Mouse (Mus musculus) neural tube, embryonic 11.5 days (tissue): ENCODE measurements around the gene Olfr619. TPM values are rescaled to one million over a fixed set of nuclear protein-coding genes. Genes with fewer than 3 reads are reported as not detected.

Experiments used
- ATAC-seq: fragments of 200-750 bp; cut with Nextera tagmentation; 2 replicates; pipeline ENCODE4 v1.8.0; 2017; ENCODE audit warnings: moderate number of reproducible peaks, mild to moderate bottlenecking, moderate TSS enrichment, moderate library complexity; ENCODE audit not compliant: insufficient read depth, low FRiP score, low TSS enrichment
- DNase-seq: peaks from one replicate; pipeline ENCODE4 v3.0.0-alpha.2; 2015; ENCODE audit warnings: low spot score
- H3K27ac ChIP-seq: fragments of 300-500 bp; sonication (generic); 2 replicates; pipeline ENCODE4 v1.5.1; 2014; ENCODE audit warnings: low read depth, mild to moderate bottlenecking, low read length
- H3K27me3 ChIP-seq: fragments of 300-500 bp; sonication (generic); 2 replicates; pipeline ENCODE4 v1.6.1; 2014; ENCODE audit warnings: mild to moderate bottlenecking, low read length, mixed read lengths; ENCODE audit not compliant: control insufficient read depth, insufficient read depth
- H3K36me3 ChIP-seq: fragments of 300-500 bp; sonication (generic); 2 replicates; pipeline ENCODE4 v1.6.1; 2014; ENCODE audit warnings: mild to moderate bottlenecking, low read length, moderate library complexity, mixed read lengths; ENCODE audit not compliant: control insufficient read depth, insufficient read depth
- H3K4me1 ChIP-seq: fragments of 300-500 bp; sonication (generic); 2 replicates; pipeline ENCODE4 v1.6.1; 2014; ENCODE audit warnings: low read length, mixed read lengths; ENCODE audit not compliant: control insufficient read depth, insufficient read depth
- H3K4me2 ChIP-seq: fragments of 300-500 bp; sonication (generic); 2 replicates; pipeline ENCODE4 v1.6.1; 2014; ENCODE audit warnings: low read depth, mild to moderate bottlenecking, moderate library complexity
- H3K4me3 ChIP-seq: fragments of 300-500 bp; sonication (generic); 2 replicates; pipeline ENCODE4 v1.5.1; 2014; ENCODE audit warnings: low read depth, low read length
- H3K9ac ChIP-seq: fragments of 300-500 bp; sonication (generic); 2 replicates; pipeline ENCODE4 v1.6.1; 2014; ENCODE audit warnings: mild to moderate bottlenecking, low read length
- H3K9me3 ChIP-seq: fragments of 300-500 bp; sonication (generic); 2 replicates; pipeline ENCODE4 v1.6.1; 2016; ENCODE audit warnings: low read length; ENCODE audit not compliant: control insufficient read depth
- WGBS: fragments of 180-500 bp; shearing (Covaris S2); extraction: QIAGEN DNeasy Blood & Tissue Kit; methylation state at CpG from one replicate; pipeline ENCODE4 v1.1.7; 2014; 5-methylcytosine and 5-hydroxymethylcytosine counted together
- microRNA-seq: library from miRNA; unstranded; fragments of <30 nt; microRNA quantifications from one replicate; pipeline ENCODE4, GENCODE M21; 2016
- polyA plus RNA-seq: library from polyadenylated mRNA; unstranded; fragments of >200 nt; fragmentation: Nextera tagmentation; extraction: Ambion mirVana; gene quantifications from 2 replicates; pipeline ENCODE4 v1.2.1, GENCODE M21; 2014

Olfr619 gene
- polyA plus RNA-seq, 1 experiment from 2014 or later, result not detected

GRCm38 (mm10) chr7:103644070-103644469, 43.7 kb downstream of the Olfr619 start:
- ATAC-seq (no peak), DNase-seq (no peak)
- no peaks in the 10 kb centered on the region for H3K27me3 ChIP-seq
- H3K36me3 ChIP-seq, result no peaks in the 10 kb centered on the region
- H3K27ac ChIP-seq, result no peak overlapping the region
- no peak overlapping the region for H3K4me2 ChIP-seq
- H3K4me1 ChIP-seq, result no peaks in the 10 kb centered on the region
- H3K9me3 ChIP-seq, result no peaks in the 10 kb centered on the region
- no peak overlapping the region for H3K4me3 ChIP-seq
- H3K9ac ChIP-seq, result no peak overlapping the region
- 85% methylated on average over 4 of the region's 4 CpGs for WGBS

Small RNA genes within 50 kb of the gene (microRNA-seq; reads per million reads assigned to microRNA genes)
- gene Gm26506, result not detected

Other genes with a start within 250 kb of the Olfr619 start
- not detected in 2 replicates for gene Olfr601, start 237.9 kb upstream of the Olfr619 start, polyA plus RNA-seq
- gene Olfr603, start 214.4 kb upstream of the Olfr619 start, polyA plus RNA-seq, result not detected in 2 replicates
- not detected in 2 replicates for gene Usp17lc, start 185.5 kb upstream of the Olfr619 start, polyA plus RNA-seq
- gene Olfr605, start 155.1 kb upstream of the Olfr619 start, polyA plus RNA-seq, result not detected in 2 replicates
- not detected in 2 replicates for gene Olfr606, start 151.5 kb upstream of the Olfr619 start, polyA plus RNA-seq
- gene Olfr607, start 136.4 kb upstream of the Olfr619 start, polyA plus RNA-seq, result not detected in 2 replicates
- gene Olfr608, start 130.7 kb upstream of the Olfr619 start, polyA plus RNA-seq, result not detected in 2 replicates
- not detected in 2 replicates for gene Olfr609, start 102.5 kb upstream of the Olfr619 start, polyA plus RNA-seq
- gene Olfr610, start 88.5 kb upstream of the Olfr619 start, polyA plus RNA-seq, result not detected in 2 replicates
- gene Olfr611, start 79.7 kb upstream of the Olfr619 start, polyA plus RNA-seq, result not detected in 2 replicates
- gene Olfr612, start 57.9 kb upstream of the Olfr619 start, polyA plus RNA-seq, result not detected in 2 replicates
- gene Olfr613, start 52.5 kb upstream of the Olfr619 start, polyA plus RNA-seq, result not detected in 2 replicates
- gene Olfr615, start 44.5 kb upstream of the Olfr619 start, polyA plus RNA-seq, result not detected in 2 replicates
- gene Olfr616, start 31.4 kb upstream of the Olfr619 start, polyA plus RNA-seq, result not detected in 2 replicates
- not detected in 2 replicates for gene Olfr617, start 27.5 kb upstream of the Olfr619 start, polyA plus RNA-seq
- not detected in 2 replicates for gene Olfr618, start 10.5 kb upstream of the Olfr619 start, polyA plus RNA-seq
- not detected in 2 replicates for gene Olfr620, start 12.0 kb downstream of the Olfr619 start, polyA plus RNA-seq
- gene Olfr622, start 42.1 kb downstream of the Olfr619 start, polyA plus RNA-seq, result not detected in 2 replicates
- gene Olfr623, start 63.1 kb downstream of the Olfr619 start, polyA plus RNA-seq, result not detected in 2 replicates
- 0.04 TPM in 2 replicates for gene Olfr624, start 70.6 kb downstream of the Olfr619 start, polyA plus RNA-seq
- not detected in 2 replicates for gene Olfr625-ps1, start 82.1 kb downstream of the Olfr619 start, polyA plus RNA-seq
- gene Olfr243, start 114.1 kb downstream of the Olfr619 start, polyA plus RNA-seq, result not detected in 2 replicates
- not detected in 2 replicates for gene Olfr628, start 129.8 kb downstream of the Olfr619 start, polyA plus RNA-seq
- not detected in 2 replicates for gene Olfr629, start 144.4 kb downstream of the Olfr619 start, polyA plus RNA-seq
- gene Olfr630, start 156.8 kb downstream of the Olfr619 start, polyA plus RNA-seq, result not detected in 2 replicates
- not detected in 2 replicates for gene Olfr69, start 171.0 kb downstream of the Olfr619 start, polyA plus RNA-seq
- not detected in 2 replicates for gene Olfr68, start 179.1 kb downstream of the Olfr619 start, polyA plus RNA-seq
- gene Olfr67, start 191.2 kb downstream of the Olfr619 start, polyA plus RNA-seq, result not detected in 2 replicates
- gene Hbb-bt, start 213.4 kb downstream of the Olfr619 start, polyA plus RNA-seq, result 601 and 630 TPM in 2 replicates
- 191 and 252 TPM in 2 replicates for gene Hbb-bs, start 227.5 kb downstream of the Olfr619 start, polyA plus RNA-seq
- not detected in 2 replicates for gene Hbb-bh2, start 239.9 kb downstream of the Olfr619 start, polyA plus RNA-seq
- 2,034 and 2,085 TPM in 2 replicates for gene Hbb-bh1, start 242.6 kb downstream of the Olfr619 start, polyA plus RNA-seq